Mouse (Mus musculus) embryonic fibroblast, embryonic 13.5 days (primary cell): ENCODE results near the gene Macrod1. TPM values are rescaled to one million over a fixed set of nuclear protein-coding genes. Genes with fewer than 3 reads are reported as not detected.

Experiments used
- H3K27ac ChIP-seq: 2 replicates; pipeline ENCODE4 v1.5.1; 2012; ENCODE audit warnings: low read length, control low read depth, inconsistent platforms; ENCODE audit not compliant: insufficient read depth
- H3K4me1 ChIP-seq: 2 replicates; pipeline ENCODE4 v1.6.1; 2011; ENCODE audit warnings: low read length; ENCODE audit not compliant: control insufficient read depth, insufficient read depth
- H3K4me3 ChIP-seq: 2 replicates; pipeline ENCODE4 v1.5.1; 2011; ENCODE audit warnings: mild to moderate bottlenecking, control low read depth, low read length; ENCODE audit not compliant: insufficient read depth
- CTCF ChIP-seq: IDR thresholded peaks from 2 replicates; pipeline ENCODE4 v1.5.1; 2011; ENCODE audit warnings: mild to moderate bottlenecking, control low read depth, low read length, moderate library complexity, borderline replicate concordance; ENCODE audit not compliant: insufficient read depth
- POLR2A ChIP-seq: IDR thresholded peaks from 2 replicates; pipeline ENCODE4 v1.6.1; 2011; ENCODE audit warnings: low read depth, mild to moderate bottlenecking, control low read depth, low read length, moderate library complexity
- polyA plus RNA-seq: library from polyadenylated mRNA; stranded (reverse); fragments of >200 nt; gene quantifications from 2 replicates; pipeline ENCODE4 v1.2.4, GENCODE M21; 2011; ENCODE audit warnings: low read depth; ENCODE audit not compliant: missing spikeins, insufficient read length

Macrod1 gene
- polyA plus RNA-seq, 1 experiment = 5.2 TPM

DNA sequence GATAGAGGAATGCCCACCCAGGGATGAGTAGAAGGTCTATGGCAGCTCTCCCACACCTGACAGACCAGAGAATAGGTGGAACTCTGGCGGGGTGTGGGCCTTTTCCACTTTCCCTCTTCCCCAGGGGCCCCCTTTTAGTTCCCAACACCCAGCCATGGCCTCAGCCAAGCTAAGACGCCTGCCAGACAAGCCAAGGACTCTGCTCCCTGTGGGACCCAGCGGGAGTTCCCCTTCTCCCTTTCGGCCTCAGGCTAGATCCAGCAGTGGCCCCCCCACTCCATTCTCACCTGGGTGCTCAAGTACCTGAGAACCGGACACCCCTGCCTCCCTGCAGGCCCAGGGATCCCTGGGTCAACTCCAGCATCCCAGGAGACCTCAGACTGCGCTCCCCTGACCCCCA is 165.6 kb downstream of the Macrod1 start:
- Histone ChIP-seq H3K4me3 (no peak overlapping the region), H3K4me1 (no peaks in the 10 kb centered on the region), H3K27ac (no peak overlapping the region)
- TF ChIP-seq POLR2A (no peak), CTCF (no peak)

DNA sequence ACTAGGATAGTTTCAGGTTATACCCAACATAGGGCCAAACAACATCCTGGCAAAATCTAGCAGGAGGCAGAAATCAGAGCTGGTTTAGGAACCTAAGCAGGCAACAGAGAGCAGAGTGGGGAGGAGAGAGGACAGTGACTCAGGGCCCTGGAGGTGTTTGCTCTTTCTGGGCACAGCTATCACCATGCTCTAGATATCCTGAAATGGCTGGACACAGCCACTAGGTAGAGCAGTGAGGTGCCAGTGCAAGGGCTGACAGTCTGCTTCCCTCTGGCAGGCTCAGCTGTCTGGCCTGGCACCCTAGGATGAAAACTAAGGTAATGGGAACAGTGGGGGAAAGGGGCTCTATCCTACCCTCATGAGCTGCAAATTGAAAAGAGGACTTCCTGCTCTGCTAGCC is 166.9 kb downstream of the Macrod1 start:
- TF ChIP-seq CTCF (no peak), POLR2A (no peak)
- H3K4me3 ChIP-seq = no peak overlapping the region
- no peak overlapping the region for H3K27ac ChIP-seq
- H3K4me1 ChIP-seq = no peaks in the 10 kb centered on the region

DNA sequence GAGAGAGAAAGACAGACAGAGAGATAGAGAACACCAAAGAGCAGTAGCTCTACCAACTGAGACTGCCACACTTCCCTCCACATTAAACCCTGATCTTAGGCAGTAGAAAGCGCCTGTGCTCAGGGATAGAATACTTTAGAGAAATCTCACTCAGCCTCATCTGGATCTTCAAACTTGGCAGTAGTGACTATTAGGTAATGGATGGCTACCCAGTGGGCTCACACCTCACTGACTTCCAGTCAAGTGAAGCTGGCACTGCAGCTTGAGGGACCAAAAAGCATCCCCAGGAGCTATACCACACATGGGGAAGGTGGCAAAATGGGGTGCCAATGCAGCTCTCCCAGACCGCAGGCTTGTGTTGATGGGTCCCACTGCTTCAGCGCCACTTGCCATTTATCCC is 167.6 kb downstream of the Macrod1 start:
- no peak for TF ChIP-seq POLR2A
- TF ChIP-seq CTCF = no peak
- Histone ChIP-seq H3K4me1 (no peaks in the 10 kb centered on the region), H3K4me3 (no peak overlapping the region), H3K27ac (no peak overlapping the region)

DNA sequence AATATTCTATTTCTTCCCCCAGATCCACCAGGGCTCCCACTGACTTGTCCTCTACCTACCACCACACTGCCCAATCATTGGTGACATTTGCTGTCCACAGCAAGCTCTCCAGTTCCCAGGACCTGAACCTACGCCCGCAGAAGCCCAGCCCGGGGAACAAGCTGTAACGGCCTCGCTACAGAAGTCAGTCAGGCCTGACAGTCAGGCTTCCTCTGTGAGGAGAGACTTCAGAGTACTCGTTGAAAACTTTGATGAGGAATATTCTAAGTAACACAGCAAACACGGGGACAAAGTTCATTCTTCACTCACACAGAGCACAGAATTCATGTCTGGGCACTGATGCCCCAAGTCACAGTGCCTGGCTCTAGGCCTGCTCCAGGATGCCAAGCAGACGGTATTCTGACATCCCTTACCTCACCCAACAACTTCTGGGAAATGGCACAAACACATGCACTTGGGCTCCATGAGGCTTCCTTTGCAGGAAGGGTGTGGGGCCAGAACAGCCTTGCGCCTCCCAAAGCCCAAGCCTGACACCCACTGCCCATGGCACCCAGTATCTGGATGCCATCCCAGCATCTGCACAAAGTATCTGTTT is 168.6 kb downstream of the Macrod1 start:
- no peak overlapping the region for H3K27ac ChIP-seq
- TF ChIP-seq POLR2A (no peak), CTCF (no peak)
- H3K4me1 ChIP-seq = no peaks in the 10 kb centered on the region
- H3K4me3 ChIP-seq = no peak overlapping the region

DNA sequence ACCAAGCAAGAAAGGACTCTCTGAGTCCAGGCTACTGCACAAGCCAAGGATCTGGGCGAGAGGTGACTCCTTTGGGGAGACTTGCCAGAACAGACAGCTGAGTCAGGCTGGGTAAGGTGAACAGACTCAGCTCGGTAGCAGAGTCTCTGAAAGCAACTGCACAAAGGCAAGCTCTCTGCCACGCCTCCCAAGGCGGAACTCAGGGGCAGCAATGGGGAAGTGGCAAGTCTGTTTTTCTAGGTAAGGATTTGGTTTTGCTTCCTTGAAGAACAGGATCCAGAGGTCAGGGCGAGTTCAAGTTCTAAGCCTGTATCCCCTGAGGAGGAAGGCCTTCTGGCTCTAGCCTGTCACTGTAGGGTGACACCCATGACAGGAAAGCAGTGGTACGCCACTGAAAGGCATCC is 169.9 kb downstream of the Macrod1 start:
- Histone ChIP-seq H3K4me3 (no peak overlapping the region), H3K4me1 (no peaks in the 10 kb centered on the region), H3K27ac (no peak overlapping the region)
- no peak for TF ChIP-seq POLR2A
- no peak for TF ChIP-seq CTCF

DNA sequence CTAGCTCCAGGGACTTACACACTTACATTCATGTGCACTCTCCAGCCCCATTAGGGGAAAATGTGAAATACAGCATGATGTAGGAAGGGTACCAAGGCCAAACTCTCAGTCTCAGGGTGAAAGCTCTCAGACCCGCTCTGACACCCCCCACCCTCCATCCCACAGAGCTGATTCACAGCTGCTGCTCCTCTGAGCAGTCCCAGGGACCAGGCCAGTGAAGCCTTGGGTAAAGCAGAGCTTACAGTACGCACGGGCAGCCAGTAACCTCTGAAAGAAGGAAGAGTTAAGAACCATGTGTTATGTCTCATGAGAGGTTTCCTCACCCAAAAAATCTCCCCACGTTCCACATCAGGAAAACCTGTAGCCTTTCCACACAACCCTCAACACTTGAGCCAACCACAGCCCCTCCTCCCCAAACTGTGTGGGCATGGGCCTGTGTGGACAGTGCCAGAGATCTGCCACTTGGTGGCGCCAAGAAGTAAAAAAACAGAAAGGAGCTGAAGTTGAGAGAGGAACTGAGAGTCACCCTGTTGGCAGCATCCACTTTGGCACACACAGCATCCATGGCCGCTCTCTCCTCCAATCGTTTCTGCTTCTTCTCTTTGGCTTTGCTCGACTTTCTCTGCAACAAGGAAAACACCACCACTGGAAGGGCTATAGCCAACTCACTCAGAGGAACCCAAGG is 178.1 kb downstream of the Macrod1 start:
- TF ChIP-seq POLR2A (no peak), CTCF (peak; percentile 64; the same call in 1 of the 2 replicates)
- Histone ChIP-seq H3K4me3 (no peak overlapping the region), H3K27ac (no peak overlapping the region), H3K4me1 (no peaks in the 10 kb centered on the region)

DNA sequence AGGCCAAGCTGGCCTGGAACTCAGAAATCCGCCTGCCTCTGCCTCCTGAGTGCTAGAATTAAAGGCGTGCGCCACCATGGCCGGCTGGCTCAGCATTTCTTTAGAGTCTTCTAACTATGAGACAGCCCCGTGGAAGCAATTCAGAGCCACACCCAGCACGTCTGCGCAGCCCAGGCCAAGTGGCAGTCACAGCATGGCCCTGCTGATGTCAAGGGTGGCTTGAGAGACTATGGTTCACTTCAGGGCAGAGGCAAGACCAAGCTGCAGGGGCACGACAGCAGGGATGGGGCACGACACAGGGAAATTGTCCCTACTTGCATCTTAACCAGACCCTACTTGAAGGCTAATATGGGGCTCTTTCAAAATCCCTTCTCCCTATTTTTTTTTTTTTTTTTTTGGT is 178.9 kb downstream of the Macrod1 start:
- H3K4me3 ChIP-seq = no peak overlapping the region
- TF ChIP-seq CTCF = no peak
- TF ChIP-seq POLR2A = no peak
- no peak overlapping the region for H3K27ac ChIP-seq
- no peaks in the 10 kb centered on the region for H3K4me1 ChIP-seq

GRCm38 (mm10) chr19:7236011-7236410 is 179.4 kb downstream of the Macrod1 start:
- Histone ChIP-seq H3K27ac (no peak overlapping the region), H3K4me3 (no peak overlapping the region), H3K4me1 (no peaks in the 10 kb centered on the region)
- TF ChIP-seq POLR2A (no peak), CTCF (no peak)

- Histone ChIP-seq H3K27ac (no peak overlapping the region), H3K4me1 (no peaks in the 10 kb centered on the region), H3K4me3 (no peak overlapping the region)
- TF ChIP-seq CTCF (no peak), POLR2A (no peak)
Measured at GRCm38 (mm10) chr19:7236742-7237141, 180.1 kb downstream of the Macrod1 start.

DNA sequence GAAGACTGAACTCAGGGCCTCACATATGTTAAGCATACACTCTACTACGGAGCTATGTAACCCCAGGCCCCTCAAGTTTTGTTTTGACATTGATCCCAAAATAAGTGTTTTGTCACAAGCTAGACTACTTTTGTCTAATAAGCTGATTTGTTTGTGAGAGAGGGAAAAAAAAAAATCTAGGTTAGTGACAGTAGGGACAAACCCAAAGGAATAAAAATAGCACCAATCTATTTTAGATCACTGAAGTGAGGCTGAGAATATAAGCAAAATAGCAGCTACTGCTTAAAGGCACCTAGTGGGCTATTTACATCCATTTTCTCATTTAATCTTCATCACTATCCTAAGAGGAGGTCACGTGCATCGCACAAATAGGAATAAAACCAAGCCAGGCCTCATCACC is 183.0 kb downstream of the Macrod1 start:
- no peaks in the 10 kb centered on the region for H3K4me1 ChIP-seq
- no peak overlapping the region for H3K27ac ChIP-seq
- H3K4me3 ChIP-seq = peak overlapping the region; percentile 76
- TF ChIP-seq CTCF (no peak), POLR2A (no peak)

- Histone ChIP-seq H3K4me3 (peak overlapping the region; percentile 76), H3K4me1 (no peaks in the 10 kb centered on the region), H3K27ac (no peak overlapping the region)
- TF ChIP-seq CTCF (no peak), POLR2A (no peak)
Measured at GRCm38 (mm10) chr19:7240291-7240690, 183.7 kb downstream of the Macrod1 start.
